Mouse (Mus musculus) frontal cortex, postnatal 36 days (tissue): ENCODE data around the gene Rcan2.

Source experiments
- DNase-seq, 2 experiments: peaks; one replicate each; pipeline ENCODE4 v3.0.0; 2022; ENCODE audit warnings: low spot score in 2 of 2

Rcan2 gene

DNA sequence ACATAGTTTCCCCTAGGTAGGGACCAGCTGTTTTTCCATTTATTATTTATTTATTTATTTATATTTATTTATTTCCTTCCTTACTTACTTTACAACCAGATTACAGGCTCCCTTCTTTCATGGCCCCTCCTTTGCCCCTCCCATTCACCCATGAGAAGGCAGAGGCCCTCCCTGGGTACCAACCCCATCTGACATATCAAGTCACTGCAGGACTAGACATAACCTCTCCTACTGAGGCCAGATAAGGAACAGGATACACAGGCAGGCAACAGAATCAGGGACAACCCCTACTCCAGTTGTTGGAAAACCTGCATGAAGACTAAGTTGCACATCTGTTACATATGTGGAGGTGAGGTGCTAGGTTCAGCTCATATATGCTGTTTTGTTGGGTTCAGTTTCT, 105.6 kb downstream of the Rcan2 start:
- no peak for DNase-seq

DNA sequence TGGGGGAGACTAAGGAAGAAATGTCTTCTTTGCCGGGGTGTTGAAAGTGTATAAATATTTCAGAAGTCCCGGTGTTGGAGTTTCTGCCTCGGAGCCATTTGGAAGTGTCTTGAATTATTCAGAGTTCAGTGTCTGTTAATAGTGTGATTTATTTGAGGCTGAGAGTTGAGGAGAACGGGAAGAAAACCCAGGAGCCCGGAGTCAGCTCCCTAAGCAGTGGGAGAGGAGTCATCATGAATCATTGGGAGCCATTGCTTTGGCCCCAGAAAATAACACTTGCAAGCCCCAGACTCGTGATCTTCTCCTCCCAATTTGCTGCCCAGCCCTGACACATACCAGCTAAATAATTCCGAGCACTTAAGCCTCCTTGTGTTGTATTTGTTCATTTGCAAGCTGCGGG, 115.0 kb downstream of the Rcan2 start:
- DNase-seq = no peak

DNA sequence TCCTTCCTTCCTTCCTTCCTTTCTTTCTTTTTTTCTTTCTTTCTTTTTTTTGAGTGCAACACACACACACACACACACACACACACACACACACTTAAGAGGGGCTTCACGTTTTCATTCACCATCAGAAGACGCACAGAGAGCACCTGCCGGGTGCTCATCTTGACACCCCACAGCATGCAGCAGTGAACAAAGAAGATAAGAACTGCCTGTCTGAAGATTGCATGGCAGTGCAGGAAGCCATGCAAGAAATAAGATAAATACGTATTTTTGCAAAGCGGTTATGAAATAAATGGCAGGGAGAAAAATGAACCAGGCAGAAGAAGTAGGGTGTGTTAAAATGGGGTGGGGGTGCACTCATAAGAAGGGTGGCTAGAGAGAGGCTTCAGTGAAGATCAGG, 116.0 kb downstream of the Rcan2 start:
- DNase-seq = no peak

DNA sequence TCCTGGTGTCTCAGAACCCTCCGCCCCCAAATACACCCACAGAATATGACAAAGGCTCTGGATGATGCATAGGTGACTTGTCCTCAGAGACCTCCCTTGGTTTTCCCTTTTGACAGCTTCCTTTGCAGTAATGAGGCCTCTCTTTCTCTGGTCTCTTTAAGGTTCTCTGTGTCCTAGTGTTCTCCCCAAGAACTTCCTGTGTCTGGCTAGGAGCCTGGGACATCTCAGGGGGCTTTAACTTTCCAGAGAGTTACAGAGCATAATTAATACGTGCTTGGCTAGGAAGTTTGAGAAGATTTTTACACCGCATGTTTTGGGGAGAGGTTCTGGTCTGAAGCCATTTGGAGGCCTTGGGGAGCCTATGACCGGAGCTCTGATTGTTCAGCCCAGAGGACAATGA, 128.7 kb downstream of the Rcan2 start:
- no peak for DNase-seq

DNA sequence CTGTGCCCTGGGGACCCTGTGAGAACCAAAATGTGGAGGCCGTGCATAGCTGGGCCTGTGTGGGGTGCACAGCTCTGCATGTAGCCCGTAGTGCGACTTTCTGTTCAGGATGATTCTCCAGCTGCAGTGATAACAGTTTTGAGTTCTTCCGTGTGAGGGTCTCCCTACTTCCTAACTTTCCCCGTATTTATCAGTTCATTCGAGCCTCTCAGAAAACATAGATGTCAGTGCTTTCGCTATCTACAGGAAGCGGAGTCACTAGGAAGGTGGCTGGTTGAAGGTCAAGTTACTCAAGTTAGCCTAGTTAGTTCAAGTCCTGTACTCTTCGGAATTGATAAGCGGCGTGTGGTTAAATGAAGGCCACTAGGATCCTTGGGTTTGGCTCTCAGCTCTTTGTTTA, 130.6 kb downstream of the Rcan2 start:
- no peak for DNase-seq

DNA sequence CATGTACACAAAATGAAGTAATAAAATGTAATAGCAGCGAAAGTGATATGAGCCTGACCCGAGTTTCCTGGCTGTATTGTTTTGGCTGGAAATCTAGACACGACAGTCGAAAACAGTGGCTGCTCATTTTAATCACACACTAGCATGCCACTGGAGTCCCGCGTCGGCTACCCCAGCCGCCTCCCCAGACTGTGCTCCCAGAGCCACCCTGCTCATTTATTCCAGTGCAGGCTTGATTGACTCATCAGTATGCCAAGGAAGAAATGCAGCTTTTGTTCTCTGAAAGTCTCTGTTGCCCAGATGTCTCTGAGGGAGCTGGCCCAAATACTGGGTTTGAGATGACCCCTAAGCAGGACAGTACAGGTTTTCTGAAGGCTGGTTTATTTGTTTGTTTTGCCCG, 132.9 kb downstream of the Rcan2 start:
- no peak for DNase-seq

DNA sequence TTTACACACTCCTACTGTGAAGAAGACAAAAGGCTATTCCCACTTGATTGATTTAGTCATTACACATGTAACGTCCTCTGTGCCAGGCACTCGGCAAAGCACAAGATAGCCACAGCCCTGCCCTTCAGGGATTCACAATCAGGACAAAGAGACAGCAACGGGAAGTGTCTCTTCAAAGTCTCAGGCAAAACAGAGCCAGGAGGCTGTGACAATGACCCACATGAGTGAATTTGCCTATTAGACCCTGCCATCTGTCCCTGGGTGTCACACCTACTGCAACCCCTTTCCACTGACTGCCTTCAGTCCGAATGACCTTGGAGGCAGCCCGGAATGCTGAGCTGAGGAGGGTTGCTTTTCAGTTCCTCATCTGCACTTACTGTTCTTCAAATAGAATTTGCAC, 151.1 kb downstream of the Rcan2 start:
- no peak for DNase-seq

DNA sequence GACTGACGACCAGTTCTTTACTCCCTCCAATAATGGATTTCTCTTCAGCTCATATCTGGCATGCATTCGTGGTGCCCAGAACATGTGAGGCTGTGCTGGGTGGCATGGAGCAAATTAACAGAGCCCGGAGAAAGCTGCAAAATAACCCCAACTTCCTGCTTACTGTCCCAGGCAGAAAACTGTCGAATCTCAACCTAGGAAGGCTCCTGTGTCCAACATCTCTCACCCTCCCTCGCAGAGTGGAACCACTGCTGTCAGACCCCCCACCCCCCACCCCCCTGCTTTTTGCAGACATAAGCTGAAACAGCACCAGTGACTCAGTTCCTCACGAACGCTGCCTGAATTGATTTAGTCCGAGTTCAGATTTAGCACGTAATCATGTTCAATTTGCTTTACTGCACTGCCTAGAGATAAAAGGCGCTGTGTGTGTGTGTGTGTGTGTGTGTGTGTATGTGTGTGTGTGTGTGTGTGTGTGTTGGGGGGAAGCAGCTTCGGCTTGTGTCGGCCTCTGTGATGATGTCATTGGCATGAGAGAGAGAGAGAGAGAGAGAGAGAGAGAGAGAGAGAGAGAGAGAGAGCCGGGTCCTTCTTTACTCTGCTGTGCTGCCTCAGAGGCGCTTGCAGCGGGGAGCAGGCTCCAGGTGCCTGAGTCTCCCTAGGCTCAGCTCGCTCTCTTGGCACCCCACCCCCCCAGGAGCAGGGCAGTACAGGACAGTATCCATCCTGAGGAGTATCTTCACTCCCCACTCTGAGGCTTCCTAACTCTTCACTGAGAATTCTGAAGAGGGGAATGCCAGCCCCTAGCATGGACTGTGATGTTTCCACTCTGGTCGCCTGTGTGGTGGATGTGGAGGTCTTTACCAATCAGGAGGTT, 151.7 kb downstream of the Rcan2 start:
- DNase-seq = peak in 1 of 2 experiments; percentile 26

DNA sequence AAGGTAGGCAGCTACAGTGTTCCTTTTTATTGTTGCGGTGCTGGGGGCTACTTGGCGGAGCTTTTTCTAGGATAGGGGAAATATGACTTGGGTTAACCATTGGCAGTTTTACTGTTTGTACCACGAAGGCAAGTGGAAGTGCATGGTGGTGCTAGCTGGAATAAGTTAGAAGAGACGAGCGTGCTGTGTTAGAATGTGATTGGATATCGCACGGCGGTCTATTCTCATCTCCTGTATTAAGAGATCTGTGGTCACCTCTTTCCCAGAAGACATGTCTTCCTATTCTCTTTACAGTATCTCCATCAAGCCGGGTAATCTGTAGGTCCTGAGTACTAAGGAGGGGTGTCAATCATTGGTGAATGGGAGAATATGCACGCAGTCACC, 152.4 kb downstream of the Rcan2 start:
- DNase-seq = no peak

DNA sequence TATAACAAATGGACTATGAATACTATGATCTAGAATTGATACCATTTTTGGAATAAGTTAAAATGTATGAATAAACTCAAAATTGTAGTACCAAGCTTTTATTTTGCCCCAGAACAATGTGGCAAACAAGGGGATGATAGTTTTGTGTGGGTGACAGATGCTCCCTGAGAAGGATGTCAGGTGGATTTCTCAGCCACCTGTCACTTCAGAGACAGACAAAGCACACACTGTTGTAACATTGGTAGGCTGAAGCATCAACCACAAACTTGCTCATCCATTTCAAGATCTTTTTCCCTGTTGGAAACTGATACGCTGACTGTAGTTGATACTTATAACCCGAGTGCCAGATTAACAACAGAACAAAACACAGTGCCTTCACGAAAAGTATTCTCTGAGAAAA, 158.6 kb downstream of the Rcan2 start:
- DNase-seq = no peak

DNA sequence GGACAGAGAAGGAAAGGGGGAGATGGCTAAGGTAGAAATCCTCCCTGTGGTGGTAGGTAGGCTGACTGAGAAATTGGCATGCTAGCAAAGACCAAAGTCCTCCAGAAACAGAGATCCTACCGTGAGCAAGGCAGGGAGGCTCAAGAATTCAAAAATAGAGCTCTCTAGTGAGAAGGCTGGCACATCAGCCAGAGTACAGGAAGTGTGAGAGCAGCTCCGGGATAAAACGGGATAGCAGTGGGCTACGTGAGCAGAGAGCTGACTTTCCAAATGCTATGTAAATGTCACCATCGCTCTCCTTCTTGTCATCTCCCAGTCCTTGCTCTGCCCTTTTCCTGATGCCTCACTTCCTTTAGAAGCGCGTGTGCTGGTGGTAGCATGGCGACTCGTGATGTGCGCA, 168.8 kb downstream of the Rcan2 start:
- DNase-seq = peak; percentile 30 to 56

DNA sequence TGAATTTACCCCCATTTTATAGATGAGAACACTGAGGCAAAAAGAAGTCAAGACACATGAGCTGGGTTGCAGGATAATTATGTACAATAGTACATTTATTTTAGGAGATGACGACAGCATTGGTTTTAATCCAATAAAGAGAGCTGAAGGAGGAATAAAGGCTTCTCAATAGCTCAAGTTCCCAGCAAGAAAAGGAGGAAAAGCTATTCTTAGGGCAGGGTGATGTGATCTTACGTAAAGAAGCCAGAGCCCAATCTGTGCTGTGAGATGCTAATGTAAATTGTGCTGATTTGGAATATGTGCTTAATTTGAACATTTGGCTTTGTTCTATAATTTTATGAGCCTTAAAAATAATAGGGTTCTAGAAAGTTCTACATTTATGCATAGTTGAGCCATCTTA, 176.4 kb downstream of the Rcan2 start:
- DNase-seq = no peak

DNA sequence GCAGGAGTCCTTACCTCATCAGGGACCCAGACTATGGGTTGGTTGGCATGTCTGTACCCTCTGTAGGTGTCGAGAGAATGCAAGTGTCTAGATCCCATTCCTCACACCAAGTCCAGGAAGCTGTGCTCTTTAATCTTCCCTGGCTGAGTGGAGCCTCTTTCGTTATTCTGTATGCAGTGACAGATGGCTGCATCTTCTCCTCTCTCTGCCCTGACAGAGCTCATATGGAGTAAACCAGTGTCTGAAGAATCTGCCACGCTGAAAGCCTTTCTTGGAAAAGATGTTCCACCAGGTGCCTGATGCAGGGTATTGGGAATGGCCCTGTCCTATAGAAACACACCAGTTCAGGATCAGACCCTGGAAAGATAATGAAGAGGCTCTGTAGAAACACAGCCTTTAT, 178.8 kb downstream of the Rcan2 start:
- DNase-seq = peak in 1 of 2 experiments; percentile 24

DNA sequence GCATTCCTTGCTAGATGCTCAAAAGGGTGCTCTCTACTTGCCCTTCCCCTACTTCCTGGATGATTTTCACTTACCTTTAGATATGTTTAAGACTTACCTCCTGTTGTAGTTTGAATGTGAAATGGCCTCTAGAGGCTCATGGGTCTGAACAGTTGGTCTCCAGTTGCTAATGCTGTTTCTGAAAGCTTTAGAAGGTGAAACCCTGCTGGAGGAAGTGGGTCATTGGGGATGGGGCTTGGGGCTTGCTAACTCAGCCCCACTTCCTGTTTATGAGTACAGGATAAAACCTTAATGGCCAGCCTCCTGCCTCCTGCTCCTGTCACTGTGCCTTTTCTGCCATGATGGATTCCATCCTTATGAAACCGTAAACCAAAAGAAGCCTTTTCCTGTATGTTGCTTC, 181.4 kb downstream of the Rcan2 start:
- DNase-seq = no peak

DNA sequence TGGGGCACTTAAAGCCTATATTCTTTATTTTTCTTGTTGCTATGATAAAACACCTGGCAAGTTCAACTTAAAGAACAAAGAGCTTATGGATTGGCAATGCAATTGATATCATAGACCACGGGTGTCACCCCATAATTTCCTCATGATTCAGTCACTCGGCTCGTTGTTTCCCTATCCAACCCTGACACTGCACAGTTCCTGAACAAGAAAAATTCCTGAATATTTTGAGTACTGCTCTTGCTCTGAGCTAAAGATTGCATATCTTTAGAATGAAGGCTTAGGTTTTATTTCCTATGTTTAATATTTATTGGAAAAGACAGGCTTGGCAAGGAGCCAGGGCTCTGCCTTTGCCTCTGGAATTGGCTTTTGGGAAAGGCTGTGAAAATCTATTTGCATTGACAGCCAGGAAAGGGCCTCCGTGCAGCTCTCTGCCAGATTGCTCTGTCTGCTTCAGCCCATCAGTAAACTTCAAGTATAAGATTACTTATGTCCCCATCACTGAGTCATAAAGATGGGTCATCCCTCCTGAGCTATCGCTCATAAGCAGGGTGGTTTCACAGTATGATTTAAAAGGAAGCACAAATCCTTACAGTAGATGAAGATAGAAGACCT, 188.3 kb downstream of the Rcan2 start:
- no peak for DNase-seq

DNA sequence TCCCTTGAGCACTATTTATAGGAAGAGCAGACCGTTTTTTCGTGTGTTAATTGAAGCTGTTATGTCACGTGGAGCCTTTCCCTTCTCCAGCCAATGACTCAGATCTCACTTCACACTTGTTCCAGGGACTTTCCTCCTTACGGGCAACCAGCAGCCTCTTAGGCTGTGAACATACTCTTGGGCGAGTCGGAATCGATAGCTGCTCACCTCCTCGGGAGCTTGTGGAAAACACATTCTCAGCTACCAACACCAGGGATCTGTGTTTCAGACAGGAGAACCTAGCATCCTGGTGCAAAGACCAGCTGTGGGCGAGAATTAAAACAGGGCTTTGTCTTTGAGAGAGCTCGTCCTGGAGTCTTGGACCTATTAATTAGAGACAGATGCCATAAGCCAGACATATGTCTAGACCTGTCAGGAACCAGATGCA, 189.8 kb downstream of the Rcan2 start:
- peak; percentile 24 to 44 for DNase-seq

DNA sequence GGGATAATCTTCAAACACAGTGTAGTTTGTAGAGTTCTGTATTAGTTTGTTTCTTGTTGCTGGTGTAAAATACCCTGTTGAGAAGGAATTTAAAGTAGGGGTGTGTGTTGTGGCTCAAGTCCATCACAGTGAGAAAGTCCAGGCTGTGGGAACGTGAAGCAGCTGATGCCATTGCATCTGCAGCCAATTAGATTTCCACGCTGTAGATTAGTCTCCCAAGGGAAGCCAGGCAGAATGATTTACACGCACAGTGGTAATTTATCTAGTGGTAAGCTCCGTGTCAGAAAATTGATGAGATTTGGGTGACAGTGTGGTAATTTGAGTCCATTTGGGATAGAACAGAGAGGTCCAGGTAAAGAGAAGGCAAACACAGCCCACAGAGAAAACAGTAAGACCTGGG, 192.9 kb downstream of the Rcan2 start:
- DNase-seq = no peak

DNA sequence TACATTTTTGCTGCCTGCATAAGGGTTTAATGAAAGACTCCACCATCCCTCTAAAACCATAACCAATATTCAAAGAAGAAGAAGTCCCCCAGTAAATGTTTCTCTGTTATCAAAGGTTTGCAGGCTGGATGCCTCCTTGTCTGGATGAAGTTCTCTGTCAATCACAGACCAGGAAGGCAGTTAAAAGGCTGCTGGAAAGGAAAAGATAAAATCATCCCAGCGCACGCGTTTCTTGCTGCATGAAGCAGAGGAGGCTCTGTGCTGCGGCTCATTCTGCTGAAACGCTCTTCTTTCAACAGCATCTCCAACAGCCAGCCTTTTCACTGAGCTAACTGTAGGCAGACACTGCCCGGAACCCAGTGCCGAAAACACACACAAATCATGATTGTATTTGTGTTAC, 196.4 kb downstream of the Rcan2 start:
- DNase-seq = peak in 1 of 2 experiments; percentile 26

DNA sequence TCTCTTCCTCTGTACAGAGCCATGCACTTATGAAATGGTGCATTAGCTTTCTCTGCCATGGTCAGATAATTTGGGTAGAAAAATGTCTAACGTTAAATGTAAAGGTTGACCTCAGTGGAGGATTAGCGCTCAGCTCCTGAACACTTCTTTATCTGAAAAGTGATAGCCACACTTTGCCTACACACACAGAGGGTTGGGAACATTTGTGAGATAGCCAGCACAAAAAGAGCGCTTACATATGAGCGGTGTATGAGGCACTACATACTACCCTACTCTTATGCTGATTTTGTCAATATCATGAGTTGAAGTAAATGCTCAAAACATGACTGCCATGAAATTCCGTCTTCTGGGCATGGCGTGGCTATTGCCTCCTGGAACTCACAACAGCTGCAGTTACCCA, 196.9 kb downstream of the Rcan2 start:
- no peak for DNase-seq

DNA sequence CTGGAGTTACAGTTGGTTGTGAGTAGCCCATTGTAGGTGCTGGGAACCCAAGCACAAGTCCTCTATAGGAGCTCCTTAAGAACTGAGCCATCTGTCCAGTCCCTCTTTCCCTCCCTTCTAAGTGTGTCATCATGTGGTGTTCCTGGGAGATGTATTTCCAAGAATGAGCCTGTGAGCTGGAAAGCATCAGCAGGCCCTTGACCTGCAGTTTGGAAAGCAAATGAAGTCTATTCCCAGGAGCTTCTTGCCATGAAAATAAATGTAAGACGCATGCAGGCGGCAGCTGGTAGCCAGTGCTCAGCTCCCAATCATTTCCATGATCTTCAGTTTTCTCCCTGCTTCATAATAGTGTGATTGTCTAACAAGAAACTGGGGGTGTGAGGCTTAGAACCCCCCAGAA, 203.2 kb downstream of the Rcan2 start:
- no peak for DNase-seq

DNA sequence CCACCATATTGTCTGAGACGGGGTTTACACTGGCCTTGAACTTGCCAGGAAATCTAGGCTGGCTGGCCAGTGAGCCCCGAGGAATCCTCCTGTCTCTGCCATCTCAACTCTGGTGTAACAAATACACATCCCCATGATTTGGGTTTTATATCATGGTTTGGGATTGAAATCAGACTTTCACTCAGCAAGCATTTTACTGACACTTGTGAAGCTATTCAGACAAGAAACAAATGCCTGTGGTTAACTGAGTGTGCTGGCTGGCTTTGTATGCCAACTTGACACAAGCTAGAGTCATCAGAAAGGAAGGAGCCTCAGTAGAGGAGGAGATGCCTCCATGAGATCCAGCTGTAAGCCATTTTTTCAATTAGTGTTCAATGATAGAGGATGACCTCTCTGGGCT, 206.3 kb downstream of the Rcan2 start:
- no peak for DNase-seq

DNA sequence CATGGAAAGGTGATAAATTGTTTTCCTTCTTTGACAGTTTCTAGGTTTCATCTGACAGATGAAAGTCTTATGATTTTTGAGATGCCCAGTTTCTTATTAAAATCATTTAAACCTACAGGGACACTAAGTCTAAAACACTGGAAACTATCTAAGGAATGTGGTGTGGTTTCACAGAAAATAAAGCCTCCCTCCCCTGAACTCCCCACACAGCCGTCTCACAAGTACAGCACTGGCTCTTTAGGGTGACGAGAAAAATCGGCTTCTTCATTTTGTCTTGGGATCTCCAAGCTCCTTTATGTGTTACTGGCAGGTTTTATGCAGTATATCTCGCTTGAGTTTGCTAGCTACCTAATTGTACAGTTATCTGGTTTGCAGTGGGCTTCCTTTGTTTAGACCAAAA, 210.8 kb downstream of the Rcan2 start:
- no peak for DNase-seq

DNA sequence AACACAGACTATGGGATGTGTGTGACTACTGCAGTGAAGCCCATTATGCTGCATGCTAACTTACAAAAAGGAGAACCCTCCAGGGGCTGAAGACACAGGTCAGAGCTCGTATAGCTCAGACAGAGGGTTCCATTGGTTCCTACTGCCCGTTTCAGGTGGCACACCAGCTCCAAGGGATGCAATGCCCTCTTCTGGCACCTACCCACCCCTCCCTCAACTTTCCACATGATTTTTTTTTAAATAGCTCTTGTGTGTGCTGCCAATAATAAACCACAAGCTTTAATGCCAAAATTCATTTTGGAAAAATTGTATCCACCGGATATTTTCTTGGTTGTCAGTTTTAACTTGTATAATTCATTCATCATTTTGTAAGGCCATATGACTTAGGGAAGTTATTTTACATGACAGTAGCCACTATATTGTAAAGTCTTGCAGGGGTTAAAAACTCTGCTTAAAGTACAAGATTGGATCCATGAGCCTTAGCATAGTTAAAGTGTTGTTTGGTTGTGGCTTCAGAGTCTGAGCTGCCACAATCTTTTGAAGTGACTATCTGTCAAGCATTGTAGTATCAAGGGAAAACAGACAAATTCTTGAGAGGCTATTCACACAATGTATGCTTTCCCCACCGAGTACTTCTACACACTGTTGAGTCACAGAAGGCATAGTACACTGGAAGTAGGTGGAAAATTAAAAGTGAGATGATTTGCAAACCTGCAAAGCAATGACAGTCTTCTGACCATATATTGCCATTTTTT, 212.8 kb downstream of the Rcan2 start:
- DNase-seq = no peak
